Mouse (Mus musculus) megakaryocyte-erythroid progenitor cell, adult 5-6 weeks (primary cell): ENCODE results near the gene Olfr1501. TPM values are rescaled to one million over a fixed set of nuclear protein-coding genes. Genes with fewer than 3 reads are reported as not detected.
"Not testable (repeated sequence)": the region's sequence is repeated elsewhere in the genome, so short reads cannot be mapped to it uniquely, and the experiment has no call there.

ENCODE experiments used
- ATAC-seq: replicated peaks from 2 replicates; pipeline ENCODE4 v1.8.0; 2016; ENCODE audit warnings: mild to moderate bottlenecking, inconsistent platforms; ENCODE audit not compliant: severe bottlenecking, poor library complexity, low FRiP score, low TSS enrichment
- total RNA-seq, 2 experiments: library from RNA; stranded (forward) in 1 of 2; stranded (reverse) in 1 of 2; fragments of 200-1000, 215-1000 nt in 1 of 2; fragments of >200 nt in 1 of 2; fragmentation: Nextera tagmentation in 1 of 2; gene quantifications; 2 replicates each; pipeline ENCODE4 v1.2.3; 2014 to 2017

Gene Olfr1501
- total RNA-seq (2014; fragmentation: Nextera tagmentation) (not detected in 2 replicates), total RNA-seq (2017) (not detected in 2 replicates)

DNA sequence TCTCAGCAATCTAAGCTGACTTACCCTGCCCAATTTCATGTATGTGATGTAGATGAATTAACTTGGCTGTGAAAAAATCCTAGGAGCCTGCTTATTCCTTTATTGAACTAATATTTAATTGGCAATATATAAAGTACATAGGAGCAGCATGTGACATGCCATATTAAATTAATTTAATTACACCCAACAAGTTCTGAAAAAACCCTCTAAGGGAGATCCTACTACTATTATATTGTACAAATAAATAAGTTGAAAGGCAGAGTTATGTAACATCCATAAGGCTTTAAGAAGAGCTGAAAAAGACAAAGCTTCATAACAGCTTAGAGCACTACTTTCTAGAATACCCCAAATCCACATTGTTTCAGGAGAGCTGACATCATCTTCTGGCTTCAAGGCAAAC, at the start of gene Olfr1501:
Gene Olfr1501 (minus strand): TSS at position 101 of the 400 bp plus-strand sequence.
- ATAC-seq: not testable (repeated sequence)

- no peak for ATAC-seq
Measured at GRCm38 (mm10) chr19:13897828-13898227, 47.3 kb upstream of the Olfr1501 start, which contains the start of gene Olfr1504. TSS of gene Olfr1504 (minus strand) at chr19:13897928.

DNA sequence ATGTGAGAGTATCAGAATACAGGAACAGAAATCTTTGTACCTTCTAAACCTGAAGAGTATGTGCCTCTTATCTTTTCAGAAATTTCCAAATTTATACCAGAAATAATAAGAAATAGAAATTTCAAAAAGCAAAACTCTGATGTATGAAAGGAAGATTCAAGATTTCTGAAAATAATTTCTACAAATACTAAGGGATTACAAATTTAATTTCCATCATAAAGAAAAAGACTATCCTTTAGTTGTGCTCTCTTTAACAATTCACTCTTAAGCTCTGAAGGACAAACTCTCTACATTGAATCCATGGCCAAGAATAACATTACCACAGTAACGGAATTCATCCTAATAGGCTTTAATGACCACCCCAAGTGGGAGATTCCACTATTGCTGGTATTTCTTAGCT, 11.0 kb upstream of the Olfr1501 start, which contains the start of gene Olfr1502:
Gene Olfr1502 (plus strand): TSS at position 301 of the 400 bp plus-strand sequence.
- ATAC-seq: no peak

- no peak for ATAC-seq
Measured at GRCm38 (mm10) chr19:13830388-13830787, 20.1 kb downstream of the Olfr1501 start, which contains the start of gene Olfr1500. TSS of gene Olfr1500 (minus strand) at chr19:13830488.

- ATAC-seq: no peak
Measured at GRCm38 (mm10) chr19:13828447-13828846, 22.0 kb downstream of the Olfr1501 start.

GRCm38 (mm10) chr19:13820847-13821246, 29.6 kb downstream of the Olfr1501 start:
- ATAC-seq: no peak

GRCm38 (mm10) chr19:13819347-13819746, 31.1 kb downstream of the Olfr1501 start, which contains the start of gene Olfr1499:
TSS of gene Olfr1499 (minus strand) at chr19:13819447.
- no peak for ATAC-seq

DNA sequence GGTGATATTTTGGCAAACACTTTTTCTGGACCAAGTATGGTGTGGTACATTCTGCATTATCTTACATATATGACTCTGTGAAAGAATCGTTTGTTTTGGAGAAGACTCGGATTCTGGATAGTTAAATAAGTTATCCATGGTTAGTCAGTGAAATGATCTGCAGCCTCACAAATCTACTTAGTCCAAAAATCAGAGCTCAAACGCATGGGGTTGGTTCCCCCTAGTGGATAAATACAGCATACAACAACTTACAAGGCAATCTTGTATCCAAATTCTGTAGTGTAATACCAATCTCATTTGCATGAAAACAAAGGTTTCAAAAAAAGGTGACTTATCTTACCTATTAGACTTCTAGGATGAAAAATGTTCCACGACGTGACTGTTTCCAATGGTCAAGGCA, 31.7 kb downstream of the Olfr1501 start:
- ATAC-seq: no peak

GRCm38 (mm10) chr19:13812823-13813222, 37.7 kb downstream of the Olfr1501 start:
- ATAC-seq: no peak

DNA sequence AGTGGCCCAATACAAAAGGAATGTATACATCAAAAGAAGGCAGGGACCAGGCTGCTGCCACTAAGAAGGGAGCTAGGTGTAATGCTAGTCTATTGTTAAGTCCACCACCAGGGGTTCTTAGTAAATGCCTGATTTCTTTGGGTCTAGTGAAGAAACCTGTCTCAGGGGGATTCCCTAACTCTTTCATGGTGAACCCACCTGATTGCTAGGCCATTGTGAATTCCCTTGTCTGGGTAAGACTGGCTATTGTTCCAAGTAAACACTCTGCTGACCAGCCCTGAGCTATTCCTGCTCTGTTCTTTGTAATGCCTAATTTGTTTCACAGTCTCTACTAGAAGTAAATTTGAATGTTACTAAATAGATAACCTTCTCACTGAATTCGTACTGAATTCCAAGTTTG, 45.0 kb downstream of the Olfr1501 start:
- not testable (repeated sequence) for ATAC-seq

DNA sequence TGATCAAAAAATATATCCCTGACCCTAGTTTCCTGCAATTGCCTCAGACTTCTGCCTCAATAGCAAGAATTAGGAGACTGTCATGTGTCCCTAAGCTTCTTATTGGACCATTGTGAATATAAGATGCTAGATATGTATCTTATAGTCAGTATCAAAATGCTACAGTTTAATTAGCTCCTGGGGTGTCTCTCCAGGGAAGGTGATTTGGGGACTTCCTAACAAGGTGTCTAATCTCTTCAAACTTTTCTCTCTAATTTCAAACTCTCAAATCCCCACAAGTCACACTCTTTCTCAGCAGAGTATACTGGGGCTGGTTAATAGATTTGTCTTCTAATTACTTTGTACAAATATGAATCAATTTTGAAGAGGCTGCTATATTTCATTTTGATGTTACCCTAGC, 52.4 kb downstream of the Olfr1501 start, which contains the start of gene Olfr1497:
Gene Olfr1497 (minus strand): TSS at position 101 of the 400 bp plus-strand sequence.
- no peak for ATAC-seq

Other genes starting within 250 kb of the Olfr1501 start
- gene Olfr1487, start 233.3 kb downstream of the Olfr1501 start, total RNA-seq (2014; fragmentation: Nextera tagmentation): not detected in 2 replicates
- not detected in 2 replicates for gene Olfr1487, start 233.3 kb downstream of the Olfr1501 start, total RNA-seq (2017)
- not detected in 2 replicates for gene Olfr1489, start 219.1 kb downstream of the Olfr1501 start, total RNA-seq (2014; fragmentation: Nextera tagmentation)
- gene Olfr1489, start 219.1 kb downstream of the Olfr1501 start, total RNA-seq (2017): not detected in 2 replicates
- not detected in 2 replicates for gene Olfr1490, start 199.6 kb downstream of the Olfr1501 start, total RNA-seq (2014; fragmentation: Nextera tagmentation)
- not detected in 2 replicates for gene Olfr1490, start 199.6 kb downstream of the Olfr1501 start, total RNA-seq (2017)
- not detected in 2 replicates for gene Olfr1491, start 153.4 kb downstream of the Olfr1501 start, total RNA-seq (2014; fragmentation: Nextera tagmentation)
- not detected in 2 replicates for gene Olfr1491, start 153.4 kb downstream of the Olfr1501 start, total RNA-seq (2017)
- gene Olfr1493-ps1, start 127.4 kb downstream of the Olfr1501 start, total RNA-seq (2014; fragmentation: Nextera tagmentation): not detected in 2 replicates
- not detected in 2 replicates for gene Olfr1493-ps1, start 127.4 kb downstream of the Olfr1501 start, total RNA-seq (2017)
- gene Olfr1494, start 111.0 kb downstream of the Olfr1501 start, total RNA-seq (2014; fragmentation: Nextera tagmentation): not detected in 2 replicates
- not detected in 2 replicates for gene Olfr1494, start 111.0 kb downstream of the Olfr1501 start, total RNA-seq (2017)
- not detected in 2 replicates for gene Olfr1495, start 86.1 kb downstream of the Olfr1501 start, total RNA-seq (2014; fragmentation: Nextera tagmentation)
- not detected in 2 replicates for gene Olfr1495, start 86.1 kb downstream of the Olfr1501 start, total RNA-seq (2017)
- gene Olfr1496, start 72.8 kb downstream of the Olfr1501 start, total RNA-seq (2014; fragmentation: Nextera tagmentation): not detected in 2 replicates
- not detected in 2 replicates for gene Olfr1496, start 72.8 kb downstream of the Olfr1501 start, total RNA-seq (2017)
- not detected in 2 replicates for gene Olfr1497, start 52.5 kb downstream of the Olfr1501 start, total RNA-seq (2014; fragmentation: Nextera tagmentation)
- gene Olfr1497, start 52.5 kb downstream of the Olfr1501 start, total RNA-seq (2017): not detected in 2 replicates
- not detected in 2 replicates for gene Olfr1499, start 31.2 kb downstream of the Olfr1501 start, total RNA-seq (2014; fragmentation: Nextera tagmentation)
- not detected in 2 replicates for gene Olfr1499, start 31.2 kb downstream of the Olfr1501 start, total RNA-seq (2017)
- not detected in 2 replicates for gene Olfr1500, start 20.2 kb downstream of the Olfr1501 start, total RNA-seq (2014; fragmentation: Nextera tagmentation)
- not detected in 2 replicates for gene Olfr1500, start 20.2 kb downstream of the Olfr1501 start, total RNA-seq (2017)
- gene Olfr1502, start 11.1 kb upstream of the Olfr1501 start, total RNA-seq (2014; fragmentation: Nextera tagmentation): not detected in 2 replicates
- not detected in 2 replicates for gene Olfr1502, start 11.1 kb upstream of the Olfr1501 start, total RNA-seq (2017)
- gene Olfr1504, start 47.2 kb upstream of the Olfr1501 start, total RNA-seq (2014; fragmentation: Nextera tagmentation): not detected in 2 replicates
- not detected in 2 replicates for gene Olfr1504, start 47.2 kb upstream of the Olfr1501 start, total RNA-seq (2017)
- gene Olfr1505, start 62.8 kb upstream of the Olfr1501 start, total RNA-seq (2014; fragmentation: Nextera tagmentation): not detected in 2 replicates
- gene Olfr1505, start 62.8 kb upstream of the Olfr1501 start, total RNA-seq (2017): not detected in 2 replicates